Mouse (Mus musculus) frontal cortex, adult (tissue): ENCODE measurements around the gene Aars.

ENCODE experiments used
- ATAC-seq: cut with Nextera tagmentation; 2 replicates; pipeline ENCODE4 v1.9.2; 2017; ENCODE audit warnings: mild to moderate bottlenecking, moderate library complexity, mixed read lengths; ENCODE audit not compliant: low TSS enrichment

Aars gene

GRCm38 (mm10) chr8:111093865-111094718 lies 61.1 kb downstream of the Aars start, which contains the start of gene Pdpr:
Pdpr (plus strand) TSS chr8:111094630.
- peak; percentile 72 for ATAC-seq

- peak; percentile 28; the same call in 1 of the 2 replicates for ATAC-seq
Observed at GRCm38 (mm10) chr8:111094719-111095302, 61.9 kb downstream of the Aars start.
